Mouse (Mus musculus) gastrocnemius, postnatal 36 days (tissue): ENCODE results near the gene Wdr25. TPM values are rescaled to one million over a fixed set of nuclear protein-coding genes. Genes with fewer than 3 reads are reported as not detected.

Experiments
- DNase-seq, 2 experiments: peaks; one replicate each; pipeline ENCODE4 v3.0.0; 2022
- intact Hi-C: fragments of 180-260 bp; cut with DNase I; formaldehyde crosslinking; loops from one replicate; pipeline ENCODE4 v1.15.1; 2025
- total RNA-seq, 2 experiments: library from RNA; stranded (reverse); gene quantifications; 2 replicates each; pipeline ENCODE4 v1.2.3; 2021

The Wdr25 gene
- total RNA-seq, 2 experiments from 2014 or later = 4.6 to 5.1 TPM

GRCm38 (mm10) chr12:108929475-108929874, 36.0 kb downstream of the Wdr25 start:
- DNase-seq = no peak
- intact Hi-C loops = no loop called here

GRCm38 (mm10) chr12:108931341-108932053, 38.1 kb downstream of the Wdr25 start:
- DNase-seq = no peak
- intact Hi-C loops = no loop called here

GRCm38 (mm10) chr12:108932113-108932512, 38.7 kb downstream of the Wdr25 start:
- intact Hi-C loops = no loop called here
- no peak for DNase-seq

- intact Hi-C loops = no loop called here
- no peak for DNase-seq
These were observed 40.8 kb downstream of the Wdr25 start for GRCm38 (mm10) chr12:108934231-108934630.

DNA sequence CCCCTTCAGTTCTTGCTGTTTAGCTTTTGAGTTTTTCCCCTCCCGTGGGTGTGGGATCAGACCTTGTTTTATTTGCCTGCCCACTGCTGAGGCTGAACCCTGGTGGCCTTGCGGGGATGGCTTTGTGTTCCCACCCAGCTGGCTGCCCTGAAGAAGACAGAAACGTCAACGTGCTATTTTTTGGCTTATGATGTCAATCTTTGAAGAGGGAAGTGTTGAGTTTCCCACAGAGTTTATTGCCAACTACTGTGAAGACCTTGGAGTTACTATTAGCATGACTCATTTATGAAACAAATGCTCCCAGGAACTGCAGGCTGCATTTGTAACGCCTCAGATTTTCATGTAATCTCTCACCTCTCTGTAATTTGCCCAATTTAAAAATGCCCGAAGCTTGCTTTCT, 43.4 kb downstream of the Wdr25 start:
- intact Hi-C loops = no loop called here
- no peak for DNase-seq

GRCm38 (mm10) chr12:108937506-108937905, 44.1 kb downstream of the Wdr25 start:
- intact Hi-C loops = no loop called here
- no peak for DNase-seq

- DNase-seq = no peak
- intact Hi-C loops = no loop called here
These were observed 45.4 kb downstream of the Wdr25 start for GRCm38 (mm10) chr12:108938844-108939243.

DNA sequence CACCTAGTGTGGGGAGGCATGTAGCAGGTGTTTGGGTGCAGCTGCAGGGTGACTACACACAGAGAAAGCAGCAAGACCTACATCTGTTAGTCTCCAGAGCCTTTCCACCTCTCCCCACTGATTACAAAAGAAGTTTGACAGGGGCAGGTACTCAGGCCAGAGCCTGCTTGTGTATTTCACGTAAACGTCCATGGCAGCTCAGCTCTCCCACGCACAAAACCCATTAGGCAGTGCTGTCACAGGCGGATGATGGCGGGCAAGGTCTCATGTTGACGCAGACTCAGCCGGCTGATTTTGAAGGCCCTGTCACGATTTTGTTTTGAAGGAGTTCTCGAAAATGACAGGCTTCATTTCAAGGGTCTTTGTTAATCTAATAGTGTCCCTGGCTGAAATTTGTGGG, 45.9 kb downstream of the Wdr25 start:
- intact Hi-C loops = no loop called here
- no peak for DNase-seq

GRCm38 (mm10) chr12:108940255-108940654, 46.8 kb downstream of the Wdr25 start:
- intact Hi-C loops = no loop called here
- no peak for DNase-seq

- intact Hi-C loops = no loop called here
These were observed 47.9 kb downstream of the Wdr25 start for GRCm38 (mm10) chr12:108941282-108941681.

GRCm38 (mm10) chr12:108942203-108942923, 48.9 kb downstream of the Wdr25 start:
- intact Hi-C loops = no loop called here
- DNase-seq = no peak

More at GRCm38 (mm10) chr12:108941282-108941681, 47.9 kb downstream of the Wdr25 start:
- no peak for DNase-seq

DNA sequence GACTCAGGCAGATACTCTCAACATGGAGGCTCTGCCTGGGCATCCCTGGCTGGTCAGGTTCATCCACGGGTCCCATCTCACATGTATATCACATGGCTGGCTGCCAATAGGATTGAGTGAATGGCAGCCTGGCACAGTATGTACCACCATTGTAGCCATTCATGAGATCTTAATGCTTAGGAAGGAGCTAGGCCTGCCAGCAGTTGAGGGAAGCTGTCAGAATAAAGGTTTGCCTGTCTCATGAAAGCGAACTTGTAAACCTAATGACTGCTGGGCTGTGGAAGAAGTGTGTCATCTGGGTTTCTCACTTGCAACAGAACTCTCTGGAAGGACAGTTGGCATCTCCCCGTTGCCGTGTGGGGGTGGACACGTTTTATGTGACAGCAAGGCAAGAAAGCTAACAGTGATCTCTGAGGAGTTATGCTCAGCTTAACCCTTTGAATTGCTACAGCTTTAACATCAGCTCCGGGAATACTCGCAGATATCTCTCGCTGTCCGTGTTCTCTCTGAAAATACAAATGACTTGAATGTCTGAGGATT, 59.6 kb downstream of the Wdr25 start:
- intact Hi-C loops = no loop called here
- DNase-seq = no peak

GRCm38 (mm10) chr12:108953838-108954237, 60.4 kb downstream of the Wdr25 start:
- intact Hi-C loops = loop anchor here (2.0 kb wide), 1 partner anchor 441 kb away; no protein-coding TSS in a partner anchor
- DNase-seq = no peak

- DNase-seq = no peak
- intact Hi-C loops = loop anchor here (2.0 kb wide), 1 partner anchor 440 kb away; no protein-coding TSS in a partner anchor
These were observed 61.0 kb downstream of the Wdr25 start for GRCm38 (mm10) chr12:108954456-108954855.

DNA sequence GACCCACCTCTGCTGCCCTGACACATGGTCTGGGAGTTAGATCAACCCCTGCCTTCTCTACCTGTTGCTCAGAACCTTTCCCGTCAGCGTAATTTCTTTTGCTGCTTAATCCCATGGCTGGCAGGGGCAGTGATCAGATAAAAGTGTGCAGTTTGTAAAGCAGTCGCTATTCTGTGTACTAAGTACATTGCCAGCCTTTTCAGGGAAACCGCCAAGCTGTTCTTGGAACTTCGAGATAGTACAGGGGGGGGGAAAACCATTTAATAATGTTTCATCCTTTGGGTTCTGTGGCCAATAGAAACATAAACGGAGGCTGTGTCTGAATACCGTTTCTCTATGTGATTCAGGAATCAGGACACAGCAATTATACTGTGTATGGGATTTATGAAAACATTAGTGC, 65.1 kb downstream of the Wdr25 start:
- DNase-seq = no peak
- intact Hi-C loops = no loop called here

DNA sequence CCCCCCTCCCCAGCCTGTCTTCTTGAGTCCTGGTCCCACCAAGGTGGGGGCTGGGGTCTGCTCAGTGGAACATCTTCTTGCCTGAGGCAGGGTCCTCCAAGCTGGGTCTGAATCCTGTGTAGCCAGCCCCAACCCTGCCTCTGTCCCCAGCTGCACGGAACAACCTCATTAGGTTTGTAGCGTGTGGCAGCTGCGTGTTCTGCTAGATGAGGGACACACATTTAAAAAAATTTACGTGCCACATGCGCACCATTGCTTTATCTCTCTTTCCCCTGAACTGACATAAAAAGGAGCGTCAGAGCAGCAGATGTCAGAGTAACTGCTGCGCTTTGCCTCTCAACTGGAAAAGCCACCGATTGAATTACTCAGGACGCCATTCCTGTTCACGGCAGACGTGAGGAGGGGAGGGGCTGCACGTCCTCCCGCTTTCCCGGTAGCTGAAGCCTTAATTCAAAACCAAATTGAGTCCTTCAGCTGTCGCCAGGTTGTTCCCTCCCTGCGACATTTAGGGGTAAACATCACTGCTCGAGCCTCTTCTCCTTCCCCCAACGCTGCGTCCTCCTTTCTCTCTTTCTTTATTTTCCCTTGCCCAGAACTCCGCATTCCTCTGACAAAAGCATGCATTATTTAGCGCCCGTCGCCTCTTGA, 65.7 kb downstream of the Wdr25 start:
- DNase-seq = no peak
- intact Hi-C loops = no loop called here

DNA sequence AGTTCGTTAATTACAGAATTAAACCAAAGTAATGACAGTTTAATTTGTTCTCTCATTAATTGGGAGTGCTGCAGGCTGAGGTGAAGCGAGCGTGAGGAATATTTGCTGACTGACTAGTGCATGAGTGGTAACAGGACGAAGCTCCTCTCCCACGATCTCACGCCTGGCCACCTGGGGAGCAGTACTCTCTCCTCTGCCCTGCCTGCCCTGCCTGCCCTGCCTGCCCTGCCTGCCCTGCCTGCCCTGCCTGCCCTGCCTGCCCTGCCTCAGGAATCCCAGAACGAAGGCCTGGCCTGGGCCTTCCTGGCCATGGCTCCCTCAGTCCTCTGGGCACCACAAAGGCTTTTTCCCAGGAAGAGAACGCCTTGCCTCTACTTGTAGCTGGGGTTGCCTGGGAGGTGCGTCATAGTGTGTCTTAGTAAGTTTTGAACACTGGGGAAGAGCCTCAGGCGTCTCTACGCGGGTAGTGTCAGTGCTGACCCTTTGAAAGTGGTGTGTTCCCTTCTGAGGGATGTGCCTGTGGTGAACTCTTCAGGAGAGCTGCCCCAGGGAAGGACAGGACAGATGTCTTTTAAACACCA, 66.3 kb downstream of the Wdr25 start:
- intact Hi-C loops = no loop called here
- DNase-seq = no peak

DNA sequence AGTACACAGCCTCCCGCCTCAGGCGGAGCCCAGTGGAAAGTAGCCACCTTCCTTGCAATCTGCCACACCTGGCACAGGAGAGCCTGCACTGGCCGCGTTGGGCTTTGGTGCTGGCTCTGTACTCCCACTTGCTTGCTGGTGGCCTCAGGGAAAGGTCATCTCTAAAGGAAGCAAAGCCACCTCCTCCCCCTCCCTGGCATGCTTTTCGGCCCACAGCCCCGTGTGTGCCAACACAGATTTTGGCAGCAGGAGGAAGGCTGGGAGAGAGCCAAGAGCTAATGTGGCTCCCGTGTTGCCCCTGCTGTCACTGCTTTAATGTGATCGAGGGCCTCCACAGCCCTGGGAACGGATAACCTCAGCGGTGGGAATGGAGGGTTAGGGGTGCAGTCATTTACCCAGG, 66.8 kb downstream of the Wdr25 start:
- intact Hi-C loops = no loop called here

GRCm38 (mm10) chr12:108967631-108968030, 74.2 kb downstream of the Wdr25 start:
- intact Hi-C loops = no loop called here
- DNase-seq = no peak

More for the DNA sequence above, 66.8 kb downstream of the Wdr25 start:
- peak; percentile 40 to 47 for DNase-seq

- no peak for DNase-seq
- intact Hi-C loops = no loop called here
These were observed 74.6 kb downstream of the Wdr25 start for GRCm38 (mm10) chr12:108968031-108968430.

DNA sequence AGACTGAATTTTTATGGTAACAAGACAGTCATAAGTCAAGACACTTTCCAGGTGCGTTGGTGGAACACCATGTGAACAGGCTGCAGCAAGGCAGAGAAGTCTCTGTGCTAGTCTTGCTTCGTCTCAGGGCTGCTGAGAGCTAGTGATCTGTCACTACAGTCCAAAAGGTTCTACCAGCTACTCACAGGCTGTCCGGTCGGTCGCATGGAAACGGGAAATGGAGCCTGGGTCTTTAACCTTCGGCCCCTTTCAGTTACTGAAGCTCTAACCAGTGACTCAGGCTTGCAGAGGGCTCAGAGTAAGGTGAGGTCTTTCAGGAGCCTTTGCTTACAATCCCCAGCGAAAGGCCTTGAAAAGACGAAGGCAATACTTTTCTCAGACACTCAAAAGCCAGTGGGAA, 78.0 kb downstream of the Wdr25 start:
- DNase-seq = no peak
- intact Hi-C loops = no loop called here
